Mouse (Mus musculus): ENCODE measurements at regions not wholly inside any gene's neighbourhood (a gene's known extent, or its start where the extent isn't known, plus 50 kb on each side); places are given as distances from the start of the nearest gene placed in this dataset.

- DNase-seq (ENCODE audit: inconsistent age in 2 of 2, low spot score in 1 of 2), result peak; percentile 31 to 92
Observed at GRCm38 (mm10) chr1:155472112-155472955, 55.1 kb upstream of the Xpr1 start.

DNA sequence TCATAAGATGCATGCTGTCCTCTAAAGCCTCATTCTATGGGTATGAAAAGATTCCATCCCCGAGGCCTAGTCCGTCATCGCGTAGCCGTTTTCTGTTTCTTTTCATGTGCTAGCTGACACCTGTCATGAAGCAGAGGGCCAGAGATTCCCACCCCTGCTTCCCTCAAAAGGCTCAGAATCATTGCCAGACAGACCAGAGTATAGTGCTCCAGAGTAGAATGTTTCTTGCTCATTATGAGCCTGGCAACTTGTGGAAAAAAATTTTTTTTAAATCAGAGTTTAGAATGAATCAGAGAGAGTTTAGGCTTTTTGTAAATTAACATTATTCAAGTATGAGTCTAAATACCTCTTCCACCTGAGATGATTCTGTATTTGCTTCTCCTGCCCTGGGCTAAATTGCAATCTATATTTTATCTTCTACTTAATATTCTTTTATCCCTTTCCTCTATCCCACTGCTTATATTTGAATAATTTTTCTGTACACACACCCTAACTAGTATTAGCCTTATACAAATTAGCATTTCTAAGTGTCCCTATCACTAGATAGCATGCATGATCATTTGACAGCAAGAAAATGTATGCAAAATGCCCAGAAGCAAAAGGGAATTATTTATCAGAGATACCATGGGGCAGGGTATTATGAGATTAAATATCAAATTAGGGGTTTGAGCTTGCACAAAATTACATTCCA, 55.9 kb upstream of the Xpr1 start:
- no peak for DNase-seq (ENCODE audit: inconsistent age in 2 of 2, low spot score in 1 of 2)

- no peak for DNase-seq (ENCODE audit: inconsistent age in 2 of 2, low spot score in 1 of 2)
Observed at GRCm38 (mm10) chr1:155474973-155475372, 57.8 kb upstream of the Xpr1 start.

DNA sequence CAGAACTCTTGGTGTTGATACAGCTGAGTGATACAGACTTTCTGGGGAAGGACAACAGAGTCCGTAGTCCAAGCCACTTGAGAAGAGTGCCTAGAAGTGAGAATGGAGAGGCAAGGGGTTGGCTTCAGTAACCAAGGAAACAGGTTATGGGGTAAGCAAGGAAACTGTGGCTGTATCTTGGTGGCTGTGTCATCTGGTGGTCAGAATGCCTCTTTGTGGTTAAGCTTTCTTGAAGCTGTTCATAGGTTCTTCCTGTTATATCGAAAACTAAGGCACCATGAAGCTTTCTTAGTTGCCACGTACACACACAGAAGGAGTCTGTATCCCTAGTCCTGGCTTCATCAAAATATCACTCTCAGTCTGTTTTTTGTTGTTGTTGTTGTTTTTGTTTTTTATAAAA, 59.0 kb upstream of the Xpr1 start:
- no peak for DNase-seq (ENCODE audit: inconsistent age in 2 of 2, low spot score in 1 of 2)

GRCm38 (mm10) chr1:155482148-155482547, 64.9 kb upstream of the Xpr1 start:
- DNase-seq (ENCODE audit: inconsistent age in 2 of 2, low spot score in 1 of 2), result no peak

DNA sequence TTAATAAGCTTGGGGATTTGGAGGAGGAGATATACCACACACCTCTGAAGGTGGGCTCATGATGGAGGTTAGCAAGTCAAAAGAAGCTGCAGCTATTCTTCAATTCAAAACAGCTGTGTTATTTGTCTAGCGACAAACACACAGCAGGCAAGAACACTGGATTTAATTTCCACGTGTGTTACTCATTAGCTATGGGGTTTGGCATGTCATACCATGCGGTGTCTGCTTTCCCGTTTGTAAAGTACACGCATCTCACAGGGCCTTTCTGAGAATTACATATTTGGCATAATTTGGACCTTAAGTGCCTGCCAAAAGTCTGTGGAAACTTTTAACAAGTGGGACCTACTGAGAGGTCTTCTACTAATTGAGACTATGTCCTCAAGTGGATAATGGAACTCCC, 65.5 kb upstream of the Xpr1 start:
- no peak for DNase-seq (ENCODE audit: inconsistent age in 2 of 2, low spot score in 1 of 2)

- DNase-seq (ENCODE audit: inconsistent age in 2 of 2, low spot score in 1 of 2), result no peak
Observed at GRCm38 (mm10) chr1:155483693-155484092, 66.5 kb upstream of the Xpr1 start.

DNA sequence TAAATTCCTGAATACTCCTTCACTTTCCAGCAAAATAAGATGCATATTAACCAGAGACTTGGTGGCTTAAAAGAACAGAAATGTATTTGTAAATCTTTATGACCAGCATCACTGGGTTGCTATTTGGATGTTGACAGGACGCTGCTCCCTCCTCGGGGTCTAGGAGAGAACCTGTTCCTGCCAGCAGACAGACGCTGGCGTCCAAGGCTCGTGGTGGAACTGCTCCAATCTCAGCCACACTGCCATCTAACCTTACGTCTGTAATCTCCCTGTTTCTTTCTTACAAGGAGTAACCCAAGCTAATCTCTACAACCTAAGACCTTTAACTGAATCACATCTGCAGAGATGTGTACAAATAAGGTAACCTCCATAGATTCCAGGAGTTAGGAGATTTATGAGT, 70.1 kb upstream of the Acbd6 start:
- no peak for DNase-seq (ENCODE audit: inconsistent age in 2 of 2, low spot score in 1 of 2)

- no peak for DNase-seq (ENCODE audit: inconsistent age in 2 of 2, low spot score in 1 of 2)
Observed at GRCm38 (mm10) chr1:155488966-155489661, 68.8 kb upstream of the Acbd6 start.

DNA sequence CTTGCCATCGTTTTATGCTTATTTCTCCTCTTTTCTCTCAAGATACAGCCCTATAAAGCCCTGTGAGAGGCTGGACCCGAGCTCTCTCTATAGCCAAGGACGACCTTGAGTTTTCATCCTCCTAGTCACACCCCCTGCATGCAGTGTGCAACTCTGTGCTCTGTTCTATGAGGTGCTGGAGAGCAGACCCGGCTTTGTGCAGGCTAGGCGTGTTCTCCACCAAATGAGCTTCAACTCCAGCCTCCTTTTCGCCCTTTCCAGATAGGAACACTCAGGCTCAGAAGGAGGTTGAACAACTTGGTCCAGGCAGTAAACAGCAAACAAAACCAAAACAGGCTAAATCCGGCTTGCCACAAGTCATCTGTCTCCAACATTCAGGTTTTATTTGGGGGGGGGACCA, 67.8 kb upstream of the Acbd6 start:
- DNase-seq (ENCODE audit: inconsistent age in 2 of 2, low spot score in 1 of 2), result peak; percentile 29 to 65

GRCm38 (mm10) chr1:155491205-155492026, 66.5 kb upstream of the Acbd6 start:
- DNase-seq (ENCODE audit: inconsistent age in 2 of 2, low spot score in 1 of 2), result peak in 1 of 2 experiments; percentile 75

DNA sequence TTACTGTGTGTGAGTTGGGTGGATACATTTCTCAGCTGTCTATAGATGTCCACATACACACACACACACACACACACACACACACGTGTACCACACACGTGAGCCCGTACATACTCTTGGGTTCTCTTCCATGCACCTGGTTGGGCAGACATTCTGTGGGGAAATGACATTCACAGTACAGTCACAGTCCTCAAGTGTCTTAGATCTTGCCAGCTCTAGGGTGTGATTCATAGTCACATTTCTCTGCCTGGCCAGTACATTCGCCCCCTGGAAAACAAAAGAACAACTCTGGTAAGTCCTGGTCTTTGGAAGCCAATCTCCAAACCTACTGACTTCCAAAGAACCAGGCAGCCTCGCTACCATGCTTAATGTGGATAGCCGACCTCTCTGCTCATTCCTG, 64.6 kb upstream of the Acbd6 start:
- peak in 1 of 2 experiments; percentile 39 for DNase-seq (ENCODE audit: inconsistent age in 2 of 2, low spot score in 1 of 2)

- DNase-seq (ENCODE audit: inconsistent age in 2 of 2, low spot score in 1 of 2), result no peak
Observed at GRCm38 (mm10) chr1:155493799-155494198, 64.1 kb upstream of the Acbd6 start.

DNA sequence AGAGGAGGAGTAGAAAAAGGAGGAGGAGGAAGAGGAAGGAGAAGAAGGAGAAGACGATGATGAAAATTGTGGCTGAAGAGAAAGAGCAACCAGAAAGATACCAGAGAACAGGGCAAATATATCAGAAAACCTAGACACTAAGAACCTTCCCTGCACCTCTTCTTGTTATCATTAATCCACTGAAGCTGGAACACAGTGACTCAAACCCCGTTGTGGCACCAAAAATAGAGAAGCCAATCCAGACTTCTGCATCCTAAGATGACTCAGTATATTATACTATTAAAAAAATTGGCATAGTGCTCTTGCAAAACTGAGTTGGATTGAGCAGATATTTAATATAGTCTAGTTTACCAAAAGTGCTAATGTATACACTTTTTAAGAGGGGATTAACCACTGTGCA, 63.6 kb upstream of the Acbd6 start:
- DNase-seq (ENCODE audit: inconsistent age in 2 of 2, low spot score in 1 of 2), result peak; percentile 26 to 55

DNA sequence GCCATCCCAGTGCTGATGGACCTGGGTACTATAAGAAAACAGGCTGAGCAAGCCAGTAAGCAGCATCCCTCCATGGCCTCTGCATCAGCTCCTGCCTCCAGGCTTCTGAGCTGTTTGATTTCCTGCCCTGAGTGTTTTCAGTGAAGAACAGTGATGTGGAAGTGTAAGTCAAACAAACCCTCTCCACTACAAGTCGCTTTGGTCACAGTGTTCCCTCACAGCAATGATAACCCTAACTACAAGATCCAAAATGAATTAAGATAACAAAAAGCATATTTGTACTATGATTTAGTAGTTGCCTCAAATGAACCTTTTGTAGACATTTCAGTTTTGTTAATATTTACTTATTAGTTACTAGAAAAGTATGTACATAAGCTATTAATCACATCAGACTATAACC, 58.2 kb upstream of the Acbd6 start:
- no peak for DNase-seq (ENCODE audit: inconsistent age in 2 of 2, low spot score in 1 of 2)

DNA sequence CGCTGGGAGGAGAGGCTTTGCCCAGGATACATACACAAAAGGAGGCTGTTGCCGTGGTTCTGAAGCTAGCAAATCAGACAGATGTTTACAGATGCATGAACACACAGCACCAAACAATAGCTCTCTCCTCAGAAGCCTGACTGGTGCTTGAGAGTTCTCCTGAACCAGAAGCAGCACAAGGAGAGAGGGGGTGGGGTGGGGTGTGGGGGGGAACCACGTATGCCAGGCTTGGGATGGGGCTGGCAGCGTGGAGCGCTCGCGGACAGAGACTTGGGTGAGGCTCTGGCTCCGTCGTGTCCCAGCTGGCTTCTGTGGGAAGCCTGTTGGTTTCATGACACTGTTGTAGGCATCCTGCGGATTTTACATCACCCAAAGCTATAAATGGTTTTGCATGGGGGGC, 55.1 kb upstream of the Acbd6 start:
- DNase-seq (ENCODE audit: inconsistent age in 2 of 2, low spot score in 1 of 2), result no peak

GRCm38 (mm10) chr1:155504581-155505328, 53.2 kb upstream of the Acbd6 start:
- DNase-seq (ENCODE audit: inconsistent age in 2 of 2, low spot score in 1 of 2), result no peak

GRCm38 (mm10) chr1:155505361-155506077, 52.4 kb upstream of the Acbd6 start:
- no peak for DNase-seq (ENCODE audit: inconsistent age in 2 of 2, low spot score in 1 of 2)

Data from adrenal gland, adult (tissue).